Comparison of ENCODE assay signal across 8 mouse cellular contexts in the genomic region with DNA sequence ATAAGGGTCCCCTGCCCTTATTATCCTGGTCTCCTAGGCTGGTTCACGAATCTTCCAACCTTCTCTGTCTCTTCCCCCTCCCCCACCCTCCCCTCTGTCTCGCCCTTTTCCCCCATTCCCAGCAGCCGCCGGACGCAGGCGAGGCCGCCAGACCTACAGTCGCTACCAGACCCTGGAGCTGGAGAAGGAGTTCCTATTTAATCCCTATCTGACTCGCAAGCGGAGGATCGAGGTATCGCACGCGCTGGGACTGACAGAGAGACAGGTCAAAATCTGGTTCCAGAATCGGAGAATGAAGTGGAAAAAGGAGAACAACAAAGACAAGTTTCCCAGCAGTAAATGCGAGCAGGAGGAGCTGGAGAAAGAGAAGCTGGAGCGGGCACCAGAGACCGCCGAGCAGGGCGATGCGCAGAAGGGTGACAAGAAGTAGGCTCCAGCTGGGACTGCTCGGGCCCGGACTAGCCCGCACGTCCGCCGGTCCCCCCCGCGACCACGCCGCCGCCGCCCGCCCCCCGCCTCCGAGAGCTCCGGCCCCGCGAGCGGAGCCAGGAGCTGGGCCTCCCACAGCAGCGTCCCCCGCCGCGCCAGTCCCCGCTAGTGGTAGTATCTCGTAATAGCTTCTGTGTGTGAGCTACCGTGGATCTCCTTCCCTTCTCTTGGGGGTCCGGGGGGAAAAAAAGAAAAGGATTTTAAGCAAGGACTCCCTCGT. TPM values are rescaled to one million over a fixed set of nuclear protein-coding genes. Genes with fewer than 3 reads are reported as not detected.
A peak's percentile ranks its signal among the peaks of the same experiment; 100 is the strongest.
DNase-seq lines count a peak whose midpoint lies in the region; ATAC-seq lines count a peak whose summit lies in the region.

No protein-coding gene starts in this region.

- peak; percentile 75 for DNase-seq in heart, embryonic 10.5 days (ENCODE audit: low spot score)
- DNase-seq in heart, postnatal 36 days, result no peak
- DNase-seq in Muller cell, postnatal 12 days (ENCODE audit: inconsistent ontology term), result peak; percentile 36
- DNase-seq in neural tube, embryonic 11.5 days (ENCODE audit: low spot score), result no peak
- no peak for DNase-seq in adipocyte (ENCODE audit: low spot score)

- H3K9me3 ChIP-seq in heart, embryonic 10.5 days, result no peaks in the 10 kb centered on the region
- H3K9me3 ChIP-seq in heart, embryonic 16.5 days (replicated peaks; ENCODE audit: control insufficient read depth, low read length), result no peaks in the 10 kb centered on the region
- no peaks in the 10 kb centered on the region for H3K9me3 ChIP-seq in limb, embryonic 13.5 days
- no peaks in the 10 kb centered on the region for H3K9me3 ChIP-seq in neural tube, embryonic 11.5 days (ENCODE audit: control insufficient read depth, low read length)

- peaks cover 100% of the 10 kb centered on the region for H3K27me3 ChIP-seq in heart, embryonic 10.5 days (ENCODE audit: insufficient read depth, poor library complexity, severe bottlenecking)
- H3K27me3 ChIP-seq in heart, embryonic 16.5 days (ENCODE audit: control insufficient read depth, insufficient read depth, low read length), result peaks cover 88% of the 10 kb centered on the region
- H3K27me3 ChIP-seq in limb, embryonic 13.5 days, result peaks cover 98% of the 10 kb centered on the region
- H3K27me3 ChIP-seq in neural tube, embryonic 11.5 days (ENCODE audit: control insufficient read depth, insufficient read depth, low read length), result 0 out of 2 replicates have a peak, but pooled peaks cover 3% of the 10 kb centered on the region

- ATAC-seq in heart, embryonic 16.5 days (replicated peaks; ENCODE audit: extremely low read depth, insufficient read depth, low FRiP score), result no peak
- ATAC-seq in limb, embryonic 13.5 days (ENCODE audit: low FRiP score, low read depth), result no peak
- no peak for ATAC-seq in neural tube, embryonic 11.5 days (ENCODE audit: insufficient read depth, low FRiP score, low TSS enrichment)
- no peak for ATAC-seq in cerebellum, adult (ENCODE audit: insufficient number of reproducible peaks, low FRiP score, low TSS enrichment)

- intact Hi-C loops in heart, postnatal 36 days (cut with DNase I), result loop anchor here (5.0 kb wide), 1 partner anchor 277 kb away; the partner anchor contains the start of gene Igf2bp1

- under 1% methylated on average over 49 of the region's 49 CpGs for WGBS in heart, embryonic 10.5 days
- WGBS in heart, embryonic 16.5 days, result 1% methylated on average over 34 of the region's 49 CpGs
- WGBS in limb, embryonic 13.5 days, result 0% methylated on average over 45 of the region's 49 CpGs
- WGBS in neural tube, embryonic 11.5 days, result under 1% methylated on average over 47 of the region's 49 CpGs

- H3K36me3 ChIP-seq in heart, embryonic 10.5 days, result no peaks in the 10 kb centered on the region
- no peaks in the 10 kb centered on the region for H3K36me3 ChIP-seq in heart, embryonic 16.5 days (ENCODE audit: control insufficient read depth, insufficient read depth)
- no peaks in the 10 kb centered on the region for H3K36me3 ChIP-seq in limb, embryonic 13.5 days
- H3K36me3 ChIP-seq in neural tube, embryonic 11.5 days (ENCODE audit: control insufficient read depth, insufficient read depth, low read length), result no peaks in the 10 kb centered on the region

- H3K4me1 ChIP-seq in heart, embryonic 10.5 days, result peaks cover 31% of the 10 kb centered on the region
- H3K4me1 ChIP-seq in heart, embryonic 16.5 days (ENCODE audit: control insufficient read depth, insufficient read depth, low read length), result peaks cover 5% of the 10 kb centered on the region
- H3K4me1 ChIP-seq in limb, embryonic 13.5 days, result peaks cover 19% of the 10 kb centered on the region
- H3K4me1 ChIP-seq in neural tube, embryonic 11.5 days (ENCODE audit: control insufficient read depth, insufficient read depth, low read length), result peaks cover 24% of the 10 kb centered on the region

- peak overlapping the region; percentile 56 for H3K4me3 ChIP-seq in heart, embryonic 10.5 days
- H3K4me3 ChIP-seq in heart, embryonic 16.5 days (ENCODE audit: low read length), result peak overlapping the region; percentile 36
- peak overlapping the region; percentile 33 for H3K4me3 ChIP-seq in limb, embryonic 13.5 days
- peak overlapping the region; percentile 96 for H3K4me3 ChIP-seq in neural tube, embryonic 11.5 days (ENCODE audit: low read depth, low read length)

- H3K4me2 ChIP-seq in heart, embryonic 16.5 days (ENCODE audit: low read depth, low read length), result peak overlapping the region; percentile 52
- H3K4me2 ChIP-seq in limb, embryonic 13.5 days (replicated peaks), result peak overlapping the region; percentile 58
- peak overlapping the region; percentile 100 for H3K4me2 ChIP-seq in neural tube, embryonic 11.5 days (ENCODE audit: low read depth)

- H3K27ac ChIP-seq in heart, embryonic 10.5 days, result no peak overlapping the region
- H3K27ac ChIP-seq in heart, embryonic 16.5 days (ENCODE audit: low read length), result no peak overlapping the region
- 0 out of 2 replicates have a peak overlapping the region, but pooled peaks have one; percentile 22 for H3K27ac ChIP-seq in limb, embryonic 13.5 days
- H3K27ac ChIP-seq in neural tube, embryonic 11.5 days (ENCODE audit: low read depth, low read length), result peak overlapping the region; percentile 100

- H3K9ac ChIP-seq in heart, embryonic 16.5 days (ENCODE audit: low read length), result peak overlapping the region; percentile 15; the same call in 1 of the 2 replicates
- H3K9ac ChIP-seq in limb, embryonic 13.5 days, result peak overlapping the region; percentile 36; the same call in 1 of the 2 replicates
- peak overlapping the region; percentile 100 for H3K9ac ChIP-seq in neural tube, embryonic 11.5 days (ENCODE audit: low read length)

RNA-seq across cellular contexts. Expression of gene Hoxb7, which starts 2.2 kb away (rescaled TPM):
- 0.11 and 1.3 TPM in 2 replicates for polyA plus RNA-seq in heart, embryonic 10.5 days (2016; fragmentation: Nextera tagmentation; extraction: Ambion mirVana)
- total RNA-seq in heart, postnatal 36 days (2021), result not detected
- polyA plus RNA-seq in heart, embryonic 16.5 days (2015; fragmentation: Nextera tagmentation; extraction: Ambion mirVana), result 0.31 and 0.43 TPM in 2 replicates
- polyA plus RNA-seq in limb, embryonic 13.5 days (2015; fragmentation: Nextera tagmentation; extraction: Ambion mirVana), result 2.0 and 2.2 TPM in 2 replicates
- 65.5 and 65.9 TPM in 2 replicates for polyA plus RNA-seq in neural tube, embryonic 11.5 days (2014; fragmentation: Nextera tagmentation; extraction: Ambion mirVana)

RNA-seq across cellular contexts. Expression of gene Hoxb8, which starts 2.5 kb away (rescaled TPM):
- 0.30 TPM in 1 of 2 replicates, not detected in the other for polyA plus RNA-seq in heart, embryonic 10.5 days (2016; fragmentation: Nextera tagmentation; extraction: Ambion mirVana)
- not detected for total RNA-seq in heart, postnatal 36 days (2021)
- not detected in 2 replicates for polyA plus RNA-seq in heart, embryonic 16.5 days (2015; fragmentation: Nextera tagmentation; extraction: Ambion mirVana)
- polyA plus RNA-seq in limb, embryonic 13.5 days (2015; fragmentation: Nextera tagmentation; extraction: Ambion mirVana), result 0.17 and 0.32 TPM in 2 replicates
- 27.9 and 28.2 TPM in 2 replicates for polyA plus RNA-seq in neural tube, embryonic 11.5 days (2014; fragmentation: Nextera tagmentation; extraction: Ambion mirVana)

RNA-seq across cellular contexts. Expression of gene Hoxb6, which starts 8.1 kb away (rescaled TPM):
- 0.42 and 2.2 TPM in 2 replicates for polyA plus RNA-seq in heart, embryonic 10.5 days (2016; fragmentation: Nextera tagmentation; extraction: Ambion mirVana)
- not detected for total RNA-seq in heart, postnatal 36 days (2021)
- polyA plus RNA-seq in heart, embryonic 16.5 days (2015; fragmentation: Nextera tagmentation; extraction: Ambion mirVana), result 0.51 TPM in 1 of 2 replicates, not detected in the other
- 0.59 and 1.4 TPM in 2 replicates for polyA plus RNA-seq in limb, embryonic 13.5 days (2015; fragmentation: Nextera tagmentation; extraction: Ambion mirVana)
- 81.4 and 87.2 TPM in 2 replicates for polyA plus RNA-seq in neural tube, embryonic 11.5 days (2014; fragmentation: Nextera tagmentation; extraction: Ambion mirVana)

RNA-seq across cellular contexts. Expression of gene Hoxb9, which starts 12.9 kb away (rescaled TPM):
- polyA plus RNA-seq in heart, embryonic 10.5 days (2016; fragmentation: Nextera tagmentation; extraction: Ambion mirVana), result 0.75 TPM in 1 of 2 replicates, not detected in the other
- total RNA-seq in heart, postnatal 36 days (2021), result not detected
- polyA plus RNA-seq in heart, embryonic 16.5 days (2015; fragmentation: Nextera tagmentation; extraction: Ambion mirVana), result 0.10 TPM in 1 of 2 replicates, not detected in the other
- polyA plus RNA-seq in limb, embryonic 13.5 days (2015; fragmentation: Nextera tagmentation; extraction: Ambion mirVana), result 1.1 and 1.3 TPM in 2 replicates
- polyA plus RNA-seq in neural tube, embryonic 11.5 days (2014; fragmentation: Nextera tagmentation; extraction: Ambion mirVana), result 60.7 and 67.9 TPM in 2 replicates

RNA-seq across cellular contexts. Expression of gene Hoxb5, which starts 18.9 kb away (rescaled TPM):
- polyA plus RNA-seq in heart, embryonic 10.5 days (2016; fragmentation: Nextera tagmentation; extraction: Ambion mirVana), result 1.0 and 5.2 TPM in 2 replicates
- under 1 TPM; 0.19 to 0.22 TPM for total RNA-seq in heart, postnatal 36 days (2021)
- 0.76 and 2.8 TPM in 2 replicates for polyA plus RNA-seq in heart, embryonic 16.5 days (2015; fragmentation: Nextera tagmentation; extraction: Ambion mirVana)
- 0.97 and 1.5 TPM in 2 replicates for polyA plus RNA-seq in limb, embryonic 13.5 days (2015; fragmentation: Nextera tagmentation; extraction: Ambion mirVana)
- 49.0 and 49.1 TPM in 2 replicates for polyA plus RNA-seq in neural tube, embryonic 11.5 days (2014; fragmentation: Nextera tagmentation; extraction: Ambion mirVana)

Comparison
In these comparisons a context has a peak if more than half of its experiments do, and no peak if none do; other contexts are left out.
1. DNase-seq: peak in heart, embryonic 10.5 days (single experiment) and Muller cell, postnatal 12 days (single experiment); none in heart, postnatal 36 days (0 of 2), neural tube, embryonic 11.5 days (single experiment) and adipocyte (single experiment).
2. H3K27ac ChIP-seq: peak in limb, embryonic 13.5 days (single experiment) and neural tube, embryonic 11.5 days (single experiment); none in heart, embryonic 10.5 days (single experiment) and heart, embryonic 16.5 days (single experiment).
3. H3K4me3 ChIP-seq: peak in every context shown above with its lines; median percentile 96 in neural tube, embryonic 11.5 days; 56 in heart, embryonic 10.5 days; 36 in heart, embryonic 16.5 days; 33 in limb, embryonic 13.5 days.
4. H3K9ac ChIP-seq: peak in every context shown above with its lines; median percentile 100 in neural tube, embryonic 11.5 days; 36 in limb, embryonic 13.5 days; 15 in heart, embryonic 16.5 days.
5. RNA of gene Hoxb7, which starts 2.2 kb away (polyA plus RNA-seq): 65.5 to 65.9 TPM in neural tube, embryonic 11.5 days; 2.0 to 2.2 TPM in limb, embryonic 13.5 days, 0.11 to 1.3 TPM in heart, embryonic 10.5 days and 0.31 to 0.43 TPM in heart, embryonic 16.5 days; every median in the first group is over 10 times any median in the second.
6. RNA of gene Hoxb8, which starts 2.5 kb away (polyA plus RNA-seq): 27.9 to 28.2 TPM in neural tube, embryonic 11.5 days; 0.30 TPM in heart, embryonic 10.5 days, 0.17 to 0.32 TPM in limb, embryonic 13.5 days and not detected in heart, embryonic 16.5 days; every median in the first group is over 10 times any median in the second.
7. RNA of gene Hoxb6, which starts 8.1 kb away (polyA plus RNA-seq): 81.4 to 87.2 TPM in neural tube, embryonic 11.5 days; 0.42 to 2.2 TPM in heart, embryonic 10.5 days, 0.59 to 1.4 TPM in limb, embryonic 13.5 days and 0.51 TPM in heart, embryonic 16.5 days; every median in the first group is over 10 times any median in the second.
8. Peak in every context shown above with its lines, with median percentiles within 50 percentile points of each other: H3K4me2 ChIP-seq.